Mouse (Mus musculus) midbrain, embryonic 14.5 days (tissue): ENCODE data around the gene Col4a2. TPM values are rescaled to one million over a fixed set of nuclear protein-coding genes. Genes with fewer than 3 reads are reported as not detected.

Source experiments
- ATAC-seq: fragments of 200-750 bp; cut with Nextera tagmentation; 2 replicates; pipeline ENCODE4 v1.8.0; 2017; ENCODE audit warnings: moderate number of reproducible peaks, moderate library complexity; ENCODE audit not compliant: low FRiP score, low TSS enrichment
- DNase-seq: peaks from one replicate; pipeline ENCODE4 v3.0.0-alpha.2; 2015
- H3K27ac ChIP-seq: fragments of 300-500 bp; sonication (generic); replicated peaks from 2 replicates; pipeline ENCODE4 v1.5.1; 2014; ENCODE audit warnings: mild to moderate bottlenecking, low read depth, low read length, moderate library complexity
- H3K27me3 ChIP-seq: fragments of 300-500 bp; sonication (generic); 2 replicates; pipeline ENCODE4 v1.6.1; 2014; ENCODE audit warnings: low read length, control low read depth, mixed read lengths; ENCODE audit not compliant: control insufficient read depth, insufficient read depth
- H3K36me3 ChIP-seq: fragments of 300-500 bp; sonication (generic); 2 replicates; pipeline ENCODE4 v1.6.1; 2014; ENCODE audit warnings: low read length, control low read depth; ENCODE audit not compliant: control insufficient read depth, insufficient read depth
- H3K4me1 ChIP-seq: fragments of 300-500 bp; sonication (generic); 2 replicates; pipeline ENCODE4 v1.6.1; 2014; ENCODE audit warnings: mild to moderate bottlenecking, antibody characterized with exemption, low read length, control low read depth; ENCODE audit not compliant: control insufficient read depth, insufficient read depth
- H3K4me2 ChIP-seq: fragments of 300-500 bp; sonication (generic); 2 replicates; pipeline ENCODE4 v1.6.1; 2014; ENCODE audit warnings: mild to moderate bottlenecking, low read length, moderate library complexity
- H3K4me3 ChIP-seq: fragments of 300-500 bp; sonication (generic); replicated peaks from 2 replicates; pipeline ENCODE4 v1.5.1; 2014; ENCODE audit warnings: low read depth, low read length
- H3K9ac ChIP-seq: fragments of 300-500 bp; sonication (generic); replicated peaks from 2 replicates; pipeline ENCODE4 v1.6.1; 2014; ENCODE audit warnings: mild to moderate bottlenecking, low read length, moderate library complexity
- H3K9me3 ChIP-seq: fragments of 300-500 bp; sonication (generic); 2 replicates; pipeline ENCODE4 v1.6.1; 2016; ENCODE audit warnings: low read length, control low read depth, mixed read lengths; ENCODE audit not compliant: control insufficient read depth
- WGBS: fragments of 180-500 bp; shearing (Covaris S2); extraction: QIAGEN DNeasy Blood & Tissue Kit; methylation state at CpG from one replicate; pipeline ENCODE4 v1.1.7; 2014; 5-methylcytosine and 5-hydroxymethylcytosine counted together
- polyA plus RNA-seq: library from polyadenylated mRNA; unstranded; fragments of >200 nt; fragmentation: Nextera tagmentation; extraction: Ambion mirVana; gene quantifications from 2 replicates; pipeline ENCODE4 v1.2.1, GENCODE M21; 2014

Gene Col4a2
- polyA plus RNA-seq, 1 experiment from 2014 or later, result 40.7 TPM

DNA sequence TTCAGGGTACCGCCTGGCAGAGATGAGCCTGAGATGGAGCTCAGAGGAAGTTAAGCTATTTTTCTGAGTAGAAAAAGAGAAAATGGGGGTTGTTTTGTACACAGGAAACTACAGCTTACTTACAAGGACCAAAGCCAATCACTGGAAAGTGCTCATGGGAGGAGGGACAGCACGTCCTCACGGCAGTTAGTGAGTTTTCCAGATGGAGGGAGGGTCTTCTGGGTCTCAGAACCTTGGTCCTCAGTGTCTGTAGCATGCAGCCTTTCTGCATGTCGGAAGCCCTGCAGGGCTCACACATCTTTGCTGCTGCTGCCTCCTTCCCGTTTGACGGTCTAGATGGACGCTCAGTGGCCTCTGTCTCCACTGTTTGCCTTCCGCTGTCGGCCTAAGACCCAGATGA lies 25.9 kb downstream of the Col4a2 start:
- no peak overlapping the region for H3K27ac ChIP-seq
- H3K4me2 ChIP-seq, result no peak overlapping the region
- H3K36me3 ChIP-seq, result no peaks in the 10 kb centered on the region
- H3K9ac ChIP-seq, result no peak overlapping the region
- no peaks in the 10 kb centered on the region for H3K9me3 ChIP-seq
- ATAC-seq, result no peak
- no peaks in the 10 kb centered on the region for H3K27me3 ChIP-seq
- no peak for DNase-seq
- no peaks in the 10 kb centered on the region for H3K4me1 ChIP-seq
- 94% methylated on average over 9 of the region's 9 CpGs for WGBS
- no peak overlapping the region for H3K4me3 ChIP-seq

DNA sequence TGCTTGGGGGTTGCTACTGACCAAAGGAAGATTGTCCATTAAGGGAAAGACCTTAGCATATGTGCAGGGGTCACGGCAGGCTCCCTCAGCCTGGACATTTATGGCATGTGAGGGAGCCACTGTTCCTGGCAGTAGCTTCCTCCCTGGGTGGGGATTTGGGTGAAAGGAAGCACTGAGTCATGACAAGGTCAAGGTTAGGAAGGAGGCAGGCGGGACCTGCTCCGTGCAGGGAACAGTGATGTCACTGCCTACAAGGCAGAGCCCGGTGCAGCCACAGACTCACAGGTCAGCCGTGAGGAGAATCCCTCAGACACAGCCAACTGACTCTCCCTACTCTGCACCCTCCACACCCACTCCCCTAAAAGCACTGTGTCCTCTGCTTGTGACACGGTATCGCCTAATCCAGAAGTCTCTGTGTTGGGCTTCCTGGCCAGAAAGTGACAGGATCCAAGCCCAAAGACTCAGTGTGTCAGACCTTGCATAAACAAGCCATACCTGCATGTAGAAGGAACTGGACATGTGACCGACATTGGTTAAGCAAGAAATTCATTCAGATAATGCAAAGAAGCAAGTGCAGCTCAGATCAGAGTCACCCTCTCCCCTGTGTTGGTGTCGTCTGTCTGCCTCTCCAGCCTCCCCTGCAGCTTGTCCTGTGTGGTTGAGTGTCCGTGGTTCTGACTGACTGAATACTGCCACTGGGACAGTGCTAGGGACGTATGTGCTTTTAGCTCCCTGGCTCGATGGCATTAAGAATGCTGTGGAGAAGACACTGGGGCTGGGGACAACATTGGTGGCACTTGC lies 27.9 kb downstream of the Col4a2 start:
- DNase-seq (no peak), ATAC-seq (no peak)
- WGBS, result 73% methylated on average over 12 of the region's 12 CpGs
- Histone ChIP-seq H3K9me3 (no peaks in the 10 kb centered on the region), H3K4me3 (no peak overlapping the region), H3K27ac (no peak overlapping the region), H3K9ac (no peak overlapping the region), H3K4me2 (no peak overlapping the region), H3K27me3 (no peaks in the 10 kb centered on the region), H3K4me1 (no peaks in the 10 kb centered on the region), H3K36me3 (no peaks in the 10 kb centered on the region)

DNA sequence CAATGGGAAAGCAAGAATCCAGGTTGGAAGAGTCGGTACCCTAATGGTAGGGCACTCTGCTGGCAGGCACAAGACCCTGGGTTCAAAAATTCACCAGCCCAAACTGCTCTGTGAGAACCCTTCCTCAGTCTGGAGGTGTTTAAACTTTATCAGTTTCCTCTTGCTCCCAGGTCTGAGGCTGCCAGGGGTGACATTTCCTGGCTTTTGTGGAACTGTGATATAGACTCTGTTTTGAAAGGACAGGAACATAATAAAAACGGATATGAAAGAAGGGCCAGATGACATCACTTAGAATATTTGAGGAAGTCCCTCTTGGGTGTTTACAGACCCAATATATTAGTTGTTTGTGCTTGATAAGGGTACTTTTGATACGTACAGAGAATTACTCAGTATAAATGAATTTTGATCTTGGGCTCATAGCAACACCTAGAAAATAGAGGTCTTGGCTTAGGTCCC lies 28.5 kb downstream of the Col4a2 start:
- H3K4me2 ChIP-seq, result no peak overlapping the region
- H3K9ac ChIP-seq, result no peak overlapping the region
- no peak overlapping the region for H3K27ac ChIP-seq
- H3K4me3 ChIP-seq, result no peak overlapping the region
- no peaks in the 10 kb centered on the region for H3K27me3 ChIP-seq
- ATAC-seq (no peak), DNase-seq (no peak)
- no peaks in the 10 kb centered on the region for H3K4me1 ChIP-seq
- no peaks in the 10 kb centered on the region for H3K36me3 ChIP-seq
- H3K9me3 ChIP-seq, result no peaks in the 10 kb centered on the region
- WGBS, result 89% methylated on average over 3 of the region's 3 CpGs

DNA sequence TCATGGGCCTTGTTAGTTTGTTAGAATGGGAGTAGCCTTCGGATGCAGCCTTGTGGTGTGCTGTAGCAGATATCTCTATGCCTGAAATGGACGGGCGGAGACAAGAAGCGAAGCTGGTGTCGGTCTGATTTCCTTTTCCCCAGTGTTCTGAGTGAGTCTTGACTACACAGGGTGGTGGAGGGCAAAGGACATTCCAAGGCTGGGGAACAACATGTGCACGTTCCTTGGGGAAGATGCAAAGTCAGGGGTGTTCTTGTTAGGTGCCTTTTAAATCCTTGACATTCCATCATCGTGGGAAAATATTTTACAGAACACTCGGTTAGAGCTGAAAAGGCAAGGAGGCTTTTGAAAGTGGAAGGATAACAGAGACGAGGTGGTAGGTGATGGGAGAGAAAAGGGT lies 31.9 kb downstream of the Col4a2 start:
- H3K9ac ChIP-seq, result no peak overlapping the region
- H3K27ac ChIP-seq, result no peak overlapping the region
- H3K9me3 ChIP-seq, result no peaks in the 10 kb centered on the region
- H3K36me3 ChIP-seq, result no peaks in the 10 kb centered on the region
- 86% methylated on average over 9 of the region's 9 CpGs for WGBS
- no peaks in the 10 kb centered on the region for H3K27me3 ChIP-seq
- H3K4me1 ChIP-seq, result no peaks in the 10 kb centered on the region
- no peak for ATAC-seq
- no peak overlapping the region for H3K4me2 ChIP-seq
- no peak for DNase-seq
- no peak overlapping the region for H3K4me3 ChIP-seq

DNA sequence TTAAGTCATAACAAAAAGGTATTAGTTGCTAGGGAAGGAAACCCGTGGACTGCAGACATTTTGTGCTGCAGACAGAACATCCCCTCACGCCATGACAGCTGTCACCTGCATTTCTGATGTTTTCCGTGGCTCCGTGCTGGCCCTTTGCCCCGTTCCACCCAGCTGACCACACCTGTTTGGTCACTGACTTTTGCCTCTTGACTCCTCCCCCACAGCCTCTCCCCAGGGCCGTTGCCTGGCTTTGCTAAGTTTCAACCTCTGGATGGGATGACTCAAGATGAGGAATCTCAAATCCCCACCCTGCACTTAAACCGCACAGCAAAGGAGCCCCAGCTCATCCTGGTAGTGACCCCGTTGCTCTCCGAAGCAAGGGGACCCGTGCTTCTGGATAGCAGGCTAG lies 33.6 kb downstream of the Col4a2 start:
- no peaks in the 10 kb centered on the region for H3K36me3 ChIP-seq
- 91% methylated on average over 10 of the region's 10 CpGs for WGBS
- no peaks in the 10 kb centered on the region for H3K27me3 ChIP-seq

DNA sequence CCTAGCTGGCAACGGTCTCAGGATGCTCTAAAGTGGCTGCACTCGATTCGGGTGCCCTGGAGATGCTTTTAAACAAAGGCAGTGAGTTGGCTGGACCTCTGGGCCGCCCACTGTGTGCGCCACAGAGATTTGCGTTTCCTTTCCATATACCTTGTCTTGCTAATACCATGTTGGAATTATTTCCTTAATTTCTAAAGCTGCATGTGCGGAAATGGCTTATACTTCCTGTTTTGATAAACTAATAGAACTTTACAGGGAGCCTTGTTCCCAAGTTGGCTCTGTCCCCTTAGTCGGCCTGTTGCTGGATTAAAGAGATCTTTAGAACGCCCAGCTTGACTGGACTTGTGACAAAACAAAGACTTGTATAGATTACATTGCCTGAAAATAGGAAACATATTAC lies 35.1 kb downstream of the Col4a2 start:
- Histone ChIP-seq H3K27ac (no peak overlapping the region), H3K4me3 (no peak overlapping the region), H3K4me2 (no peak overlapping the region), H3K27me3 (no peaks in the 10 kb centered on the region), H3K9me3 (no peaks in the 10 kb centered on the region), H3K4me1 (no peaks in the 10 kb centered on the region), H3K36me3 (no peaks in the 10 kb centered on the region), H3K9ac (no peak overlapping the region)
- no peak for ATAC-seq
- WGBS, result 88% methylated on average over 9 of the region's 9 CpGs
- no peak for DNase-seq

More for the DNA sequence above, 33.6 kb downstream of the Col4a2 start:
- Histone ChIP-seq H3K9me3 (no peaks in the 10 kb centered on the region), H3K4me3 (no peak overlapping the region), H3K4me2 (no peak overlapping the region), H3K4me1 (no peaks in the 10 kb centered on the region), H3K27ac (no peak overlapping the region), H3K9ac (no peak overlapping the region)
- no peak for DNase-seq
- ATAC-seq, result no peak

DNA sequence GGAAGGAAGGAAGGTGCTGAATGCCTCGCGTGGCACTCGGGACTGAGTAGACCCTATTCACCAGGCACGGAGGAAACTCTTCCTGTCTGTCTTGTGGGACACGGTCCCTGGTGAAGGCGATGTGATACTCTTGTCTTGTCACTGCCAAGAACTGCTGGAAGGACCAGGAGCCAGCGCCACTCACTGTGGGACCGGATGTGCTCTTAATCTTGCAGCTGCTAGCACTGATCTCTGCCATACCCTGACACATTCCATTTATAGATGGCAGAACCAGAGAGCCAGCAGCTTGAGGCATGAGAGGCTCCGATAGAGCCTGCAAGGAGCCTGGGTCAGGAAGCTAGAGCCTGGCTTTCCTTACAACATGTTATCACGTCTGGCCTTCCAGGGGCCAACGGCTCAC lies 36.0 kb downstream of the Col4a2 start:
- no peaks in the 10 kb centered on the region for H3K9me3 ChIP-seq
- no peak overlapping the region for H3K4me2 ChIP-seq
- H3K4me1 ChIP-seq, result no peaks in the 10 kb centered on the region
- no peaks in the 10 kb centered on the region for H3K27me3 ChIP-seq
- H3K4me3 ChIP-seq, result no peak overlapping the region
- DNase-seq (no peak), ATAC-seq (no peak)
- no peak overlapping the region for H3K9ac ChIP-seq
- H3K27ac ChIP-seq, result no peak overlapping the region
- WGBS, result 93% methylated on average over 11 of the region's 11 CpGs
- no peaks in the 10 kb centered on the region for H3K36me3 ChIP-seq

DNA sequence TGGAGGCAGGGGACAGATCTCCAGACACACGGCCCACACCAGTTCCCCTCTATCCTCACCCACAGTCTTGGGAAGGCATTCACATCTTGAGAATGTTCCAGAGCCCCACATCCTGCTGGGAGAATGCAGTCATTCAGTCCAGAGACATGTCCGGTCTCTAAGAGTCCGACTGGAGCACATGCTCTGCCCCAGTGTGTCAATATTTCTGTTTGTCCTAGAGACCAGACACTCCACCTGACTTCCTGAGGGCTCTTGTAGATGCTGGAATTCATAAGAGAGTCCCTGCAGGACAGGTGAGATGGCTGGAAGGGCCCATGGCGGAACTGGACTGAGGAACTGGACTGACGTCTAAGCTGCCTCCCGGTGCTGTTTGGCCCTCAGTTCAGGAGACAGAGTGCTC lies 38.8 kb downstream of the Col4a2 start:
- H3K9me3 ChIP-seq, result no peaks in the 10 kb centered on the region
- no peaks in the 10 kb centered on the region for H3K36me3 ChIP-seq
- H3K27me3 ChIP-seq, result no peaks in the 10 kb centered on the region
- H3K9ac ChIP-seq, result no peak overlapping the region
- 88% methylated on average over 6 of the region's 6 CpGs for WGBS
- no peak overlapping the region for H3K4me3 ChIP-seq
- H3K4me2 ChIP-seq, result no peak overlapping the region
- no peak for ATAC-seq
- no peak overlapping the region for H3K27ac ChIP-seq
- H3K4me1 ChIP-seq, result no peaks in the 10 kb centered on the region
- no peak for DNase-seq

DNA sequence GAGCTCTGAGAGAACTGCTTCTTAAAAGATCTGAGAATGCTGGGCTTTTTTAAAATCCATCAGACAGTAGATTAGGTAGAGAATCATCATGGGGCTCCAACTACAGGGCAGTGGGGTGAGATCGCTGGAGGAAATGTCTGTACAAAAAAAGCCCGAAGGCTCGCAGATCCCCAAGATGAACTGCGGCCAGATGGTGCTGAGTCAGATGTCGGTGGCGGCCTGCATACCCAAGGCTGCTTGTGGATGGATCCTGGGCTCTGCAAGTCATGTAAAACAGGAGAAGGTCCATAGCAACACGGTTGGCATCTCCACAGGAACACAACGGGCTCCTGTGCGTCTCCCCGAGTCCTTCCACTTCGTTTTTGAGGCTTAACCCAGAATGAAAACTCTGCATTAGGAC lies 39.9 kb downstream of the Col4a2 start:
- no peak overlapping the region for H3K27ac ChIP-seq
- no peaks in the 10 kb centered on the region for H3K27me3 ChIP-seq
- DNase-seq, result no peak
- no peak overlapping the region for H3K9ac ChIP-seq
- no peak overlapping the region for H3K4me3 ChIP-seq
- H3K4me1 ChIP-seq, result no peaks in the 10 kb centered on the region
- ATAC-seq, result no peak
- H3K4me2 ChIP-seq, result no peak overlapping the region
- no peaks in the 10 kb centered on the region for H3K36me3 ChIP-seq
- H3K9me3 ChIP-seq, result no peaks in the 10 kb centered on the region
- WGBS, result 83% methylated on average over 11 of the region's 11 CpGs
